Mouse (Mus musculus) activated CD4-positive, CD25-positive, alpha-beta regulatory T cell, adult 4 months (primary cell): ENCODE results near the gene Fmo2. TPM values are rescaled to one million over a fixed set of nuclear protein-coding genes. Genes with fewer than 3 reads are reported as not detected.

Experiments
- ATAC-seq: one replicate; pipeline ENCODE4 v1.8.0; 2017
- polyA plus RNA-seq, 2 experiments: library from polyadenylated mRNA; unstranded; fragments of 100-300 nt; shearing (Covaris generic); gene quantifications; one replicate each; pipeline ENCODE4 v1.2.1; 2017

Gene Fmo2
- polyA plus RNA-seq, 2 experiments from 2014 or later, result not detected

GRCm38 (mm10) chr1:162840211-162840610 lies 58.3 kb downstream of the Fmo2 start:
- ATAC-seq, result no peak

GRCm38 (mm10) chr1:162838976-162839375 lies 59.5 kb downstream of the Fmo2 start:
- no peak for ATAC-seq

- ATAC-seq, result no peak
Observed at GRCm38 (mm10) chr1:162834342-162834741, 64.2 kb downstream of the Fmo2 start.

GRCm38 (mm10) chr1:162832574-162832953 lies 66.0 kb downstream of the Fmo2 start:
- no peak for ATAC-seq

GRCm38 (mm10) chr1:162831838-162832573 lies 66.5 kb downstream of the Fmo2 start:
- no peak for ATAC-seq

Other genes starting within 250 kb of the Fmo2 start
- not detected for gene Myocos, start 240.5 kb downstream of the Fmo2 start, polyA plus RNA-seq
- 100 to 1,000 TPM; 211 to 280 TPM for gene Prrc2c, start 158.2 kb downstream of the Fmo2 start, polyA plus RNA-seq
- not detected for gene Fmo4, start 84.8 kb downstream of the Fmo2 start, polyA plus RNA-seq
- gene Fmo1, start 32.1 kb downstream of the Fmo2 start, polyA plus RNA-seq, result 1 to 10 TPM in 1 of 2 experiments, under 1 TPM in 1; 0.34 to 3.6 TPM
- gene Fmo6, start 38.8 kb upstream of the Fmo2 start, polyA plus RNA-seq, result not detected
- not detected for gene Fmo3, start 85.8 kb upstream of the Fmo2 start, polyA plus RNA-seq
- gene Mroh9, start 186.9 kb upstream of the Fmo2 start, polyA plus RNA-seq, result not detected